Mouse (Mus musculus) cortical plate, adult 2 months (tissue): Measurements from ENCODE around the gene Ncam2.

Source experiments
- CTCF ChIP-seq: fragments of 200-500 bp; IDR thresholded peaks from 2 replicates; pipeline ENCODE4 v1.5.1; 2011; ENCODE audit warnings: mild to moderate bottlenecking, control low read depth, low read length; ENCODE audit not compliant: insufficient read depth; ENCODE audit errors: extremely low read depth
- POLR2A ChIP-seq: fragments of 200-500 bp; IDR thresholded peaks from 2 replicates; pipeline ENCODE4 v1.6.1; 2011; ENCODE audit warnings: mild to moderate bottlenecking, low read length, control low read depth; ENCODE audit not compliant: insufficient read depth; ENCODE audit errors: extremely low read depth

GRCm38 (mm10) chr16:81284241-81284640 is 83.7 kb downstream of the Ncam2 start:
- TF ChIP-seq POLR2A = no peak
- TF ChIP-seq CTCF = peak; percentile 8; the same call in 1 of the 2 replicates
